Mouse (Mus musculus): ENCODE measurements around the gene Fbxl18.

DNA sequence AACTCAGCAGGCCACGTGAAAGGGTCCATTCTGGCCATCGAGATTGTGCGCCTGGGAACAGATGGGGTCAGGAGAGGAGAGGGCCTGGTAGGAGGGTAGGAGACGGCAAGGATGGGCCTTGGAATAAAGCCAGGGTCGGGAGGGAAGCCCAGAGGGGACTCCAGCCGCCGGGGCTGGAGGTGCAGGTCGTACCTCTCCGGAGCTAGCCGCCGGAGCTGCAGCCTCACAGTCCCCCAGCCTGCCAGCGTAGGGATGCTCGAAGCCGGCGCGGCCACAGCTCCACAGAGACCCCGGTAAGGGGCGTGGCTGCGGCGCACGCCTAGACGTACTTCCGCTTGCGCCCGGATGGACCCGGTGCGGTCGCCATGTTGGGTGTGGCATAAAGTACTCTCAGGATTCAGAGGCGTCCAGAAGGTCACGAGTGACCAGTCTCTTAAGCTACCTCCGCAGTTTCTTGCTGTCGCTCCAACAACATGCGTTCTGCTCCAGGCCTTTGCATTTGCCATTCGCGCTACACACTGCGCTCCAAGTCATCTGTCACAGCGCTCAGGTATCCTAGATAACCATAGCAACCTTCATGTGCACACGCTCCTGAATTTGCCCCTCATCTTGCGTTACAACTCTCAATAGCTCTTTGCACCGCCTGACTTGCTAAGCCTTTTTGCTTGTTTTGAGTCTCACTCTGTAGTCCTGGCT, at the start of gene Fbxl18:
- no peak for TF ChIP-seq CTCF (conservative IDR thresholded peaks at IDR 0.05; ENCODE audit: low read length)
- no peak for TF ChIP-seq POU5F1 (IDR thresholded peaks at IDR 0.05; ENCODE audit: borderline replicate concordance, low read length)
- no peak for TF ChIP-seq NANOG (IDR thresholded peaks at IDR 0.05; ENCODE audit: borderline replicate concordance, low read length)
